In genomic region chr12:25190360-25190759, GRCm38 (mm10) we compare ENCODE assay signal across 10 mouse cellular contexts.
A peak's percentile ranks its signal among the peaks of the same experiment; 100 is the strongest.
DNase-seq lines count a peak whose midpoint lies in the region; ATAC-seq and TF ChIP-seq lines count a peak whose summit lies in the region.
"Had no signal": no experiment of that assay in that cellular context is flagged by ENCODE, and none has a peak within 500 bp of the region (broad histone marks: within the 10 kb centered on the region; RNA-seq: fewer than 3 reads in every experiment).

No protein-coding gene starts in this region.

- no peaks in the 10 kb centered on the region for H3K27me3 ChIP-seq in hindbrain, embryonic 10.5 days (ENCODE audit: insufficient read depth, poor library complexity, severe bottlenecking)
- H3K27me3 ChIP-seq in hindbrain, embryonic 14.5 days (ENCODE audit: control insufficient read depth, insufficient read depth, low read length), result no peaks in the 10 kb centered on the region
- H3K27me3 ChIP-seq: limb, embryonic 15.5 days; Patski had no signal

- no peak for DNase-seq in hindbrain, embryonic 10.5 days (ENCODE audit: low spot score)
- no peak for DNase-seq in hindbrain, embryonic 14.5 days (ENCODE audit: low spot score)
- peak; percentile 29 to 52 for DNase-seq in heart, postnatal 14 days
- peak; percentile 34 for DNase-seq in lung, postnatal 36 days
- no peak for DNase-seq in cerebellum, adult 18-20 months
- no peak for DNase-seq in left cerebral cortex, adult 2 months (ENCODE audit: extremely low spot score in 1 of 2, low spot score in 2 of 2)

- H3K27ac ChIP-seq in hindbrain, embryonic 10.5 days, result peak overlapping the region; percentile 59
- H3K27ac ChIP-seq in hindbrain, embryonic 14.5 days, result no peak overlapping the region
- H3K27ac ChIP-seq in left cerebral cortex, adult 2 months, result no peak overlapping the region; the same call in 1 of the 2 replicates
- H3K27ac ChIP-seq: limb, embryonic 15.5 days had no signal

- no peak overlapping the region for H3K9ac ChIP-seq in hindbrain, embryonic 14.5 days
- H3K9ac ChIP-seq: limb, embryonic 15.5 days had no signal

- WGBS in hindbrain, embryonic 10.5 days, result 67% methylated on average over 6 of the region's 6 CpGs
- 66% methylated on average over 6 of the region's 6 CpGs for WGBS in hindbrain, embryonic 14.5 days

- no peaks in the 10 kb centered on the region for H3K36me3 ChIP-seq in hindbrain, embryonic 10.5 days
- H3K36me3 ChIP-seq in hindbrain, embryonic 14.5 days (replicated peaks; ENCODE audit: control insufficient read depth, insufficient read depth), result no peaks in the 10 kb centered on the region
- H3K36me3 ChIP-seq: limb, embryonic 15.5 days had no signal

- no peak overlapping the region for H3K4me2 ChIP-seq in hindbrain, embryonic 14.5 days (replicated peaks)
- H3K4me2 ChIP-seq: limb, embryonic 15.5 days had no signal

- no peak overlapping the region for H3K4me3 ChIP-seq in hindbrain, embryonic 10.5 days
- no peak overlapping the region for H3K4me3 ChIP-seq in hindbrain, embryonic 14.5 days (replicated peaks; ENCODE audit: low read length)
- no peak overlapping the region for H3K4me3 ChIP-seq in left cerebral cortex, adult 2 months
- H3K4me3 ChIP-seq: limb, embryonic 15.5 days had no signal

- H3K4me1 ChIP-seq in hindbrain, embryonic 10.5 days (replicated peaks), result peaks cover 13% of the 10 kb centered on the region
- no peaks in the 10 kb centered on the region for H3K4me1 ChIP-seq in hindbrain, embryonic 14.5 days (replicated peaks; ENCODE audit: control insufficient read depth, insufficient read depth, low read length)

- no peaks in the 10 kb centered on the region for H3K9me3 ChIP-seq in hindbrain, embryonic 10.5 days
- no peaks in the 10 kb centered on the region for H3K9me3 ChIP-seq in hindbrain, embryonic 14.5 days (ENCODE audit: control insufficient read depth, low read length)
- H3K9me3 ChIP-seq: limb, embryonic 15.5 days had no signal

- intact Hi-C loops in heart, postnatal 14 days (cut with DNase I), result no loop called here
- intact Hi-C loops in left cerebral cortex, adult 2 months (cut with DNase I), result no loop called here

- ATAC-seq in hindbrain, embryonic 14.5 days (ENCODE audit: low FRiP score), result no peak
- peak; percentile 57 for ATAC-seq in activated CD4-positive, CD25-positive, alpha-beta regulatory T cell, adult 4 months
- no peak for ATAC-seq in erythroid progenitor cell, adult 5-6 weeks (replicated peaks; ENCODE audit: low FRiP score, poor library complexity, severe bottlenecking)
- ATAC-seq: Patski had no signal

- TF ChIP-seq CTCF in left cerebral cortex, adult 2 months (IDR thresholded peaks at IDR 0.05), result no peak

Comparison
In these comparisons a context has a peak if more than half of its experiments do, and no peak if none do; other contexts are left out.
1. DNase-seq: peak in heart, postnatal 14 days (2 of 2) and lung, postnatal 36 days (single experiment); none in hindbrain, embryonic 10.5 days (single experiment), hindbrain, embryonic 14.5 days (single experiment), cerebellum, adult 18-20 months (0 of 2) and left cerebral cortex, adult 2 months (0 of 2).